In the genomic region with DNA sequence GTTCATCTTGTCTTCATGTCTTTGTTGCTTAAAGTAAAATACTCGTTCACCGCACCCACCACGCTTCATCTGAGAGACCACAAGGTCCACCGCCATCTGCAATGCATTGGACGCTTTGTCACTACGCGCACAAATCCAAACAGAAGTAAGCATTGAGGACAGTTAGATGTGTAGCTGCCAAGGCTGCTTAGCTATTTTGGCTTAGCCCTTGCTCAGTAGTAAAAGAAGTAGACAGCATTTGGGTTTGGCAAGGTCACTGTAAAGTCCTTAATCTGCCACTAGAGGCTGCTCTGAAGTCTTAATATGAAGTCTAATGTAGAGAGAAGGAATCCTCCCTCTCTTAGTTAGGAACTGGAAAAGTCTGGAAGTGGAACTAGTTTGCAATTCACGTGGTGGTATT, we compare ENCODE assay signal across 9 mouse cellular contexts. TPM values are rescaled to one million over a fixed set of nuclear protein-coding genes. Genes with fewer than 3 reads are reported as not detected.
DNase-seq lines count a peak whose midpoint lies in the region; ATAC-seq lines count a peak whose summit lies in the region.
"Had no signal": no experiment of that assay in that cellular context is flagged by ENCODE, and none has a peak within 500 bp of the region (broad histone marks: within the 10 kb centered on the region; RNA-seq: fewer than 3 reads in every experiment).

No protein-coding gene starts in this region.

- H3K27me3 ChIP-seq in heart, embryonic 12.5 days (replicated peaks) = peaks cover 3% of the 10 kb centered on the region; the same call in 1 of the 2 replicates
- H3K27me3 ChIP-seq in kidney, embryonic 16.5 days (ENCODE audit: insufficient read depth, low read length) = no peaks in the 10 kb centered on the region
- H3K27me3 ChIP-seq in neural tube, embryonic 12.5 days (replicated peaks) = no peaks in the 10 kb centered on the region

- 0 out of 2 replicates have a peak, but pooled peaks cover 4% of the 10 kb centered on the region for H3K4me1 ChIP-seq in heart, embryonic 12.5 days (replicated peaks)
- no peaks in the 10 kb centered on the region for H3K4me1 ChIP-seq in kidney, embryonic 16.5 days (ENCODE audit: insufficient read depth, low read length)
- no peaks in the 10 kb centered on the region for H3K4me1 ChIP-seq in neural tube, embryonic 12.5 days

- peak overlapping the region; percentile 66 for H3K4me2 ChIP-seq in heart, embryonic 12.5 days
- H3K4me2 ChIP-seq in kidney, embryonic 16.5 days (replicated peaks; ENCODE audit: low read depth, low read length) = peak overlapping the region; percentile 33
- H3K4me2 ChIP-seq in neural tube, embryonic 12.5 days (replicated peaks) = peak overlapping the region; percentile 47

- no peak for ATAC-seq in heart, embryonic 12.5 days (ENCODE audit: insufficient number of reproducible peaks, low FRiP score)
- ATAC-seq in kidney, embryonic 16.5 days (ENCODE audit: low FRiP score, low TSS enrichment) = peak; percentile 42; the same call in 1 of the 2 replicates
- ATAC-seq in neural tube, embryonic 12.5 days (ENCODE audit: low FRiP score, low read depth) = no peak

- H3K9ac ChIP-seq in heart, embryonic 12.5 days = no peak overlapping the region; the same call in 1 of the 2 replicates
- no peak overlapping the region for H3K9ac ChIP-seq in kidney, embryonic 16.5 days (replicated peaks; ENCODE audit: low read length)
- no peak overlapping the region for H3K9ac ChIP-seq in neural tube, embryonic 12.5 days

- H3K4me3 ChIP-seq in heart, embryonic 12.5 days = peak overlapping the region; percentile 39
- H3K4me3 ChIP-seq in kidney, embryonic 16.5 days (ENCODE audit: low read length) = peak overlapping the region; percentile 20
- no peak overlapping the region for H3K4me3 ChIP-seq in neural tube, embryonic 12.5 days
- H3K4me3 ChIP-seq: erythroblast, embryonic 14.5 days had no signal

- no peaks in the 10 kb centered on the region for H3K36me3 ChIP-seq in heart, embryonic 12.5 days
- no peaks in the 10 kb centered on the region for H3K36me3 ChIP-seq in kidney, embryonic 16.5 days (ENCODE audit: insufficient read depth, low read length)
- H3K36me3 ChIP-seq in neural tube, embryonic 12.5 days = no peaks in the 10 kb centered on the region

- WGBS in heart, embryonic 12.5 days = 61% methylated on average over 8 of the region's 8 CpGs
- 62% methylated on average over 8 of the region's 8 CpGs for WGBS in kidney, embryonic 16.5 days
- 71% methylated on average over 8 of the region's 8 CpGs for WGBS in neural tube, embryonic 12.5 days

- no peaks in the 10 kb centered on the region for H3K9me3 ChIP-seq in heart, embryonic 12.5 days (replicated peaks)
- H3K9me3 ChIP-seq in kidney, embryonic 16.5 days (ENCODE audit: low read length) = no peaks in the 10 kb centered on the region
- no peaks in the 10 kb centered on the region for H3K9me3 ChIP-seq in neural tube, embryonic 12.5 days

- DNase-seq in cerebellum, postnatal 10 days = peak; percentile 47 to 52
- DNase-seq in cerebellum, postnatal 36 days = no peak
- DNase-seq in brain, adult 2 months (ENCODE audit: low read depth, low spot score) = peak; percentile 17
- DNase-seq in thymus, adult 18-20 months = no peak
- no peak for DNase-seq in ovary, postnatal 36 days (ENCODE audit: low spot score)

- H3K27ac ChIP-seq in heart, embryonic 12.5 days (ENCODE audit: poor library complexity, severe bottlenecking) = no peak overlapping the region
- no peak overlapping the region for H3K27ac ChIP-seq in kidney, embryonic 16.5 days (ENCODE audit: low read length)
- H3K27ac ChIP-seq in neural tube, embryonic 12.5 days = no peak overlapping the region

RNA-seq across cellular contexts. Expression of a gene that starts 57.1 kb away (rescaled TPM):
- 39.1 and 41.3 TPM in 2 replicates for polyA plus RNA-seq in heart, embryonic 12.5 days (2016; fragmentation: Nextera tagmentation; extraction: Ambion mirVana)
- 7.2 and 10.3 TPM in 2 replicates for polyA plus RNA-seq in kidney, embryonic 16.5 days (2015; fragmentation: Nextera tagmentation; extraction: Ambion mirVana)
- 7.6 and 10.2 TPM in 2 replicates for polyA plus RNA-seq in neural tube, embryonic 12.5 days (2016; fragmentation: Nextera tagmentation; extraction: Ambion mirVana)
- polyA plus RNA-seq: erythroblast, embryonic 14.5 days had no signal

Comparison
In these comparisons a context has a peak if more than half of its experiments do, and no peak if none do; other contexts are left out.
1. DNase-seq: peak in cerebellum, postnatal 10 days (2 of 2) and brain, adult 2 months (single experiment); none in cerebellum, postnatal 36 days (0 of 2), thymus, adult 18-20 months (0 of 2) and ovary, postnatal 36 days (single experiment).
2. Peak in every context shown above with its lines, with median percentiles within 50 percentile points of each other: H3K4me2 ChIP-seq.